Mouse (Mus musculus) liver, embryonic 16.5 days (tissue): ENCODE measurements around the gene 1700042G07Rik. TPM values are rescaled to one million over a fixed set of nuclear protein-coding genes. Genes with fewer than 3 reads are reported as not detected.

Source experiments
- ATAC-seq: fragments of 200-750 bp; cut with Nextera tagmentation; 2 replicates; pipeline ENCODE4 v1.8.0; 2017; ENCODE audit warnings: low read depth, mild to moderate bottlenecking, moderate number of reproducible peaks, moderate library complexity
- H3K27ac ChIP-seq: fragments of 300-500 bp; sonication (generic); 2 replicates; pipeline ENCODE4 v1.5.1; 2014; ENCODE audit warnings: mild to moderate bottlenecking, low read length
- H3K27me3 ChIP-seq: fragments of 300-500 bp; sonication (generic); 2 replicates; pipeline ENCODE4 v1.6.1; 2014; ENCODE audit warnings: low read depth, low read length, mixed read lengths; ENCODE audit not compliant: control insufficient read depth, insufficient read depth
- H3K36me3 ChIP-seq: fragments of 300-500 bp; sonication (generic); 2 replicates; pipeline ENCODE4 v1.6.1; 2014; ENCODE audit warnings: mild to moderate bottlenecking; ENCODE audit not compliant: control insufficient read depth, insufficient read depth
- H3K4me1 ChIP-seq: fragments of 300-500 bp; sonication (generic); 2 replicates; pipeline ENCODE4 v1.6.1; 2014; ENCODE audit warnings: low read depth, low read length, mixed read lengths; ENCODE audit not compliant: control insufficient read depth
- H3K4me2 ChIP-seq: fragments of 300-500 bp; sonication (generic); 2 replicates; pipeline ENCODE4 v1.6.1; 2014; ENCODE audit warnings: low read depth, low read length, mixed read lengths
- H3K4me3 ChIP-seq: fragments of 300-500 bp; sonication (generic); 2 replicates; pipeline ENCODE4 v1.5.1; 2014; ENCODE audit warnings: low read depth, mild to moderate bottlenecking, low read length
- H3K9ac ChIP-seq: fragments of 300-500 bp; sonication (generic); 2 replicates; pipeline ENCODE4 v1.6.1; 2014; ENCODE audit warnings: low read depth, low read length
- H3K9me3 ChIP-seq: fragments of 300-500 bp; sonication (generic); replicated peaks from 2 replicates; pipeline ENCODE4 v1.6.1; 2016; ENCODE audit warnings: low read length; ENCODE audit not compliant: control insufficient read depth
- WGBS: fragments of 180-500 bp; shearing (Covaris S2); extraction: QIAGEN DNeasy Blood & Tissue Kit; methylation state at CpG from one replicate; pipeline ENCODE4 v1.1.7; 2014; ENCODE audit not compliant: insufficient replicate concordance; 5-methylcytosine and 5-hydroxymethylcytosine counted together
- polyA plus RNA-seq: library from polyadenylated mRNA; unstranded; fragments of >200 nt; fragmentation: Nextera tagmentation; extraction: Ambion mirVana; gene quantifications from 2 replicates; pipeline ENCODE4 v1.2.1, GENCODE M21; 2015

Gene 1700042G07Rik
- polyA plus RNA-seq, 1 experiment from 2014 or later = not detected

DNA sequence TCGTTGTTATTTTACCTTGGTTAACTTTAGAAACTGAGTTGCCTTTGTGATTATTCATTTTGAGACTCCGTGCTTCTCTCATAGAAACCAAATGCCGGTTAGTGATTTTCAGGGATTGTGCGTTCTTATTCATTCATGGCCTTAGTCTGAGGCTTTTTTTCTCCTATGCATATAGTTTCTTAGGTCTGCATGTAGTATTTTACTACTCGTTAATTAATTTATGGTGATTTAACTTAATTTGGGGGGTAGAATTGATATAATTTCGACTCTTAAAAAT lies 49.6 kb downstream of the 1700042G07Rik start:
- no peaks in the 10 kb centered on the region for H3K36me3 ChIP-seq
- H3K4me2 ChIP-seq = no peak overlapping the region
- no peaks in the 10 kb centered on the region for H3K9me3 ChIP-seq
- peak overlapping the region; percentile 92; the same call in 1 of the 2 replicates for H3K4me3 ChIP-seq
- no peak overlapping the region for H3K27ac ChIP-seq
- ATAC-seq = no peak
- H3K27me3 ChIP-seq = peaks cover 12% of the 10 kb centered on the region
- peaks cover 11% of the 10 kb centered on the region for H3K4me1 ChIP-seq
- no peak overlapping the region for H3K9ac ChIP-seq
- 19% methylated on average over 6 of the region's 6 CpGs for WGBS

Other genes starting within 250 kb of the 1700042G07Rik start
- not detected in 2 replicates for gene Dmbx1, start 233.4 kb upstream of the 1700042G07Rik start, polyA plus RNA-seq
- 12.2 and 14.5 TPM in 2 replicates for gene Faah, start 155.4 kb upstream of the 1700042G07Rik start, polyA plus RNA-seq
- 8.6 and 8.9 TPM in 2 replicates for gene Nsun4, start 119.5 kb upstream of the 1700042G07Rik start, polyA plus RNA-seq
- 296 and 326 TPM in 2 replicates for gene Uqcrh, start 98.3 kb upstream of the 1700042G07Rik start, polyA plus RNA-seq
- 24.3 and 26.1 TPM in 2 replicates for gene Lrrc41, start 98.1 kb upstream of the 1700042G07Rik start, polyA plus RNA-seq
- gene Rad54l, start 49.7 kb upstream of the 1700042G07Rik start, polyA plus RNA-seq = 23.1 and 23.7 TPM in 2 replicates
- 10.4 and 11.8 TPM in 2 replicates for gene Pomgnt1, start 49.5 kb upstream of the 1700042G07Rik start, polyA plus RNA-seq
- gene Lurap1, start 22.0 kb upstream of the 1700042G07Rik start, polyA plus RNA-seq = 0.26 and 0.38 TPM in 2 replicates
- gene Tspan1, start 5.8 kb upstream of the 1700042G07Rik start, polyA plus RNA-seq = 0.27 TPM in 1 of 2 replicates, not detected in the other
- not detected in 2 replicates for gene Gm49337, start within 50 bp of the 1700042G07Rik start, polyA plus RNA-seq
- gene Pik3r3, start 48.2 kb downstream of the 1700042G07Rik start, polyA plus RNA-seq = 0.61 and 0.72 TPM in 2 replicates